Mouse (Mus musculus) hindbrain, embryonic 15.5 days (tissue): Measurements from ENCODE around the gene Glrx3. TPM values are rescaled to one million over a fixed set of nuclear protein-coding genes. Genes with fewer than 3 reads are reported as not detected.
"Not testable (repeated sequence)": the region's sequence is repeated elsewhere in the genome, so short reads cannot be mapped to it uniquely, and the experiment has no call there.

Source experiments
- ATAC-seq: fragments of 200-750 bp; cut with Nextera tagmentation; 2 replicates; pipeline ENCODE4 v1.8.0; 2017; ENCODE audit warnings: low read depth, moderate number of reproducible peaks, moderate TSS enrichment; ENCODE audit not compliant: low FRiP score
- H3K27ac ChIP-seq: fragments of 300-500 bp; sonication (generic); replicated peaks from 2 replicates; pipeline ENCODE4 v1.5.1; 2015; ENCODE audit warnings: mild to moderate bottlenecking, inconsistent platforms
- H3K27me3 ChIP-seq: fragments of 300-500 bp; sonication (generic); 2 replicates; pipeline ENCODE4 v1.6.1; 2015; ENCODE audit warnings: control low read depth, inconsistent platforms
- H3K36me3 ChIP-seq: fragments of 300-500 bp; sonication (generic); 2 replicates; pipeline ENCODE4 v1.6.1; 2015; ENCODE audit warnings: control low read depth, inconsistent platforms
- H3K4me1 ChIP-seq: fragments of 300-500 bp; sonication (generic); replicated peaks from 2 replicates; pipeline ENCODE4 v1.6.1; 2015; ENCODE audit warnings: control low read depth, inconsistent platforms
- H3K4me2 ChIP-seq: fragments of 300-500 bp; sonication (generic); 2 replicates; pipeline ENCODE4 v1.6.1; 2015; ENCODE audit warnings: moderate library complexity, mild to moderate bottlenecking, inconsistent platforms
- H3K4me3 ChIP-seq: fragments of 300-500 bp; sonication (generic); 2 replicates; pipeline ENCODE4 v1.5.1; 2015; ENCODE audit warnings: mild to moderate bottlenecking, inconsistent platforms
- H3K9ac ChIP-seq: fragments of 300-500 bp; sonication (generic); 2 replicates; pipeline ENCODE4 v1.6.1; 2015; ENCODE audit warnings: inconsistent platforms
- H3K9me3 ChIP-seq: fragments of 300-500 bp; sonication (generic); 2 replicates; pipeline ENCODE4 v1.6.1; 2016; ENCODE audit warnings: control low read depth, inconsistent platforms
- WGBS: fragments of 180-500 bp; shearing (Covaris S2); methylation state at CpG from one replicate; pipeline ENCODE4 v1.1.7; 2015; 5-methylcytosine and 5-hydroxymethylcytosine counted together
- polyA plus RNA-seq: library from polyadenylated mRNA; unstranded; fragments of >200 nt; fragmentation: Nextera tagmentation; extraction: Ambion mirVana; gene quantifications from 2 replicates; pipeline ENCODE4 v1.2.1, GENCODE M21; 2015

Glrx3 gene
- polyA plus RNA-seq, 1 experiment from 2014 or later = 273 TPM

- no peak for ATAC-seq
- WGBS = 66% methylated on average over 4 of the region's 4 CpGs
- no peaks in the 10 kb centered on the region for H3K36me3 ChIP-seq
- H3K9ac ChIP-seq = no peak overlapping the region
- H3K9me3 ChIP-seq = no peaks in the 10 kb centered on the region
- no peak overlapping the region for H3K4me2 ChIP-seq
- no peak overlapping the region for H3K4me3 ChIP-seq
- H3K27ac ChIP-seq = no peak overlapping the region
- H3K4me1 ChIP-seq = no peaks in the 10 kb centered on the region
- H3K27me3 ChIP-seq = no peaks in the 10 kb centered on the region
These were observed 10.7 kb upstream of the Glrx3 start for GRCm38 (mm10) chr7:137426693-137427092.

DNA sequence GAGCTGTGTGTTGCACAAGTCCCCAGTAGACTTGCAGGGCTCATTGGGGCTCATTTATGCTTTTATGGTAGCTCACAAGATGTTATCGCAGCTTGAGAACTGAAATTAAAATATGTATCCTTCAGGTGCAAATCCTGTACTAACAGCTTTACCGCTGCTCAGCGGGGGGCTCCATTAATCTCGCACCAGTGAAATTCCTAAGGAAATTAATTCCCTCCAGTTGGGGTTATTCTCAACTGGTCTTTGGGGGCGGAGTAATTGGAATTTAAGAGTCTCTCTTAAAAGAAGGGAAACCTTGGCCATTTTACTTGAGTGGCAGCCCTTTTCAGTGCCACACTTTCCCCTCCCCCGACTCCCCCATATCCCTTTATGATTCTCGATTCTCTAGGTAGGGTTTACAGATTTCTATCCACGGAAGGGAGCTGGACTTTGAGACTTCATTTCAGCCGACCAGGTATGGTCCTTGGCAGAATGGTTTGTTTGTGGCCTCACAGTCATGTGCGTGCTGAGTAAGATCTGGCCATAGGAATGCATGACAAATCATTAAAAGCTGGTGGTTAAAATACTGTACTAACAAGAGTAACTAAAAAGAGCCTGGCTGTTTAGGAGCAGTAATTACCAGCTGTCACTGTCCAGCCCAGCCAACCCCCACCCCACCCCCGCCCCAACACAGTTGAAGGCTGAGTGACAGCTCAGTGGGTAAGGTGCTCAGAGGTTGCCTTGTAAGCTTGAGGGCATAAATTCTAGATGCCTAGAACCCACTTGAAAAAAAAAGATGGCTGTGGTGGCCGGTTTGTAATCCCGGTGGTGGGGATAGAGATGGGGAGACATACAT is 5.4 kb upstream of the Glrx3 start:
- Histone ChIP-seq H3K9ac (no peak overlapping the region), H3K4me3 (no peak overlapping the region), H3K4me2 (no peak overlapping the region), H3K4me1 (no peaks in the 10 kb centered on the region), H3K27me3 (no peaks in the 10 kb centered on the region), H3K36me3 (no peaks in the 10 kb centered on the region), H3K27ac (no peak overlapping the region), H3K9me3 (no peaks in the 10 kb centered on the region)
- WGBS = 45% methylated on average over 13 of the region's 13 CpGs
- ATAC-seq = no peak

DNA sequence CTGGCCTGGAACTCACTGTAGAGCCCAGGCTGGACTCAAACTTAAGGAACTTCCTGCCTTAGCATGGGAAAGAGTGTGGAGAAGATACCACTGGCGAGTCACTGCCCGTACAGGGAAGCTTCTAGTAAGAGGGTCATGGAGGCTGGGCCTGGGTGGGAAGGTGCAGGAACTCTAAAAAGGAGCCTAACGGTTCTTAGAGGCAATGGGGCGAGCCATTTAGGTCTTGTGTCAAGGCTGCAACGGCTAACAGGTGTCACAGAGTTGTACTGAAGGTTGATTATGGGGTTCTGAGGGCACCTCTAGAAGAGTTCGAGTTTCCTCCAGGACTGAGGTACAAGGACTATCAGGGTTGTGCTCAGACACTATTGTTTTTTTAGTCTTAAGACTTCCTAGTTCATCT is 513 bp upstream of the Glrx3 start:
- Histone ChIP-seq H3K9me3 (no peaks in the 10 kb centered on the region), H3K27me3 (no peaks in the 10 kb centered on the region), H3K36me3 (no peaks in the 10 kb centered on the region), H3K9ac (no peak overlapping the region), H3K4me2 (peak overlapping the region; percentile 66), H3K4me3 (peak overlapping the region; percentile 94), H3K4me1 (peaks cover 23% of the 10 kb centered on the region), H3K27ac (peak overlapping the region; percentile 89)
- ATAC-seq = no peak
- WGBS = 79% methylated on average over 6 of the region's 6 CpGs

DNA sequence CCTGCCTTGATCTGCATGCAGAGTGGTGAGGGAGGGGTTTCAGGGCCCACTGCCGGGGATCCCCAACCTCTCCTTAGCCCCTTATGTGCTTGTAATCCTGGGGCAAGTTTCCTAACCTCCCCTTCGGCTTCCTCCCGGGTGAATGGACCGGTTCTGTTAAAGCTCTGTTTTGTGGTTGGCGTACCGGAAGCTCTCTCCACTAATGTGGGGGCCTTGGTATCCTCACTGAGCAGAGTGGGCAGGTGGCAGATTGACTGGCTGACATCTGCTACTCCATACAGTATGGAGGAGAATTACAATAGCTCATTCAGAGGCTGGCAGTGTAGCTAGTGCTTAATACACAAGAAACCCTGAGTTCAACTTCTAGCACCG is 751 bp downstream of the Glrx3 start:
- H3K4me2 ChIP-seq = peak overlapping the region; percentile 66
- WGBS = 5% methylated on average over 7 of the region's 7 CpGs
- H3K36me3 ChIP-seq = no peaks in the 10 kb centered on the region
- H3K4me3 ChIP-seq = peak overlapping the region; percentile 94
- H3K27ac ChIP-seq = peak overlapping the region; percentile 89
- peaks cover 23% of the 10 kb centered on the region for H3K4me1 ChIP-seq
- H3K9me3 ChIP-seq = no peaks in the 10 kb centered on the region
- H3K27me3 ChIP-seq = no peaks in the 10 kb centered on the region
- peak overlapping the region; percentile 94 for H3K9ac ChIP-seq
- peak; percentile 65 for ATAC-seq

DNA sequence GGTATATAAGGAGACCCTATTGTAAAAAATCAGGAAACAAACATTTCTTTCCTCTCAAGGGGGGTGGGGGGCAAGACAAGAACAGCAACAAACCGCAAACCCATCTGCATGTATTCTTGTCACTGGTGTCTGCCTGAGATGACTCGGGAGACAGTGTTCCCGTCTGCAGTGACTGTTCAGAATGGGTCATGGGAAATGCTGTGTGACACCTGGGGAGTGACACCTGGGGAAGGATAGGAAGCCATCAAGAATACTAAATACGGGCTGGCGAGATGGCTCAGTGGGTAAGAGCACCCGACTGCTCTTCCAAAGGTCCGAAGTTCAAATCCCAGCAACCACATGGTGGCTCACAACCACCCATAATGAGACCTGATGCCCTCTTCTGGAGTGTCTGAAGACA is 1.5 kb downstream of the Glrx3 start:
- not testable (repeated sequence) for H3K9me3 ChIP-seq, H3K36me3 ChIP-seq, H3K27me3 ChIP-seq, ATAC-seq
- Histone ChIP-seq H3K4me1 (peaks cover 23% of the 10 kb centered on the region), H3K4me2 (peak overlapping the region; percentile 66), H3K9ac (peak overlapping the region; percentile 94; the same call in 1 of the 2 replicates), H3K4me3 (peak overlapping the region; percentile 94), H3K27ac (0 out of 2 replicates have a peak overlapping the region, but pooled peaks have one; percentile 89)
- 72% methylated on average over 7 of the region's 7 CpGs for WGBS

DNA sequence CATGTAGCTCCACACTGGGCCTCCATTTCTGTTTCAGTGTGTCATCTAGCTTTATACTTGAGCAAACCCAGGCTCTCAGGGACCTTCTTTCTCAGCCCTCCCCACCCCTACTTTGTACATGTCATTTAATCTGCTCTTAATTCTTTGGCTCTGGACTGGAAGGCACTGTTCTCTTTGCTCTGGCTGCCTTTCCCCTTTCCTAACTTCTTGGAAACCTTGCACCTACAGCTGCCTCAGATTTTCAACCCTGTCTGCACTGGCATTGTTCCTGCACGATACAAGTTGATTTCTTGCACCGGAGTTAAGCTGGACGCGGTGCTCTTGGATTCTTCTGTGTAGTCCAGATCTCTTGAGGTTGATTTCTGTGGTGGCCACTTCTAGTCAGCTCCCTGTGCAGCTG is 5.5 kb downstream of the Glrx3 start:
- no peak for ATAC-seq
- 84% methylated on average over 4 of the region's 4 CpGs for WGBS
- no peaks in the 10 kb centered on the region for H3K9me3 ChIP-seq

GRCm38 (mm10) chr7:137445321-137445720 is 7.9 kb downstream of the Glrx3 start:
- ATAC-seq = no peak
- peaks cover 2% of the 10 kb centered on the region for H3K4me1 ChIP-seq
- WGBS = 96% methylated on average over 12 of the region's 12 CpGs
- peaks cover 26% of the 10 kb centered on the region for H3K36me3 ChIP-seq
- H3K27me3 ChIP-seq = no peaks in the 10 kb centered on the region
- no peaks in the 10 kb centered on the region for H3K9me3 ChIP-seq
- no peak overlapping the region for H3K4me2 ChIP-seq
- H3K27ac ChIP-seq = no peak overlapping the region
- no peak overlapping the region for H3K4me3 ChIP-seq
- H3K9ac ChIP-seq = no peak overlapping the region

More for the DNA sequence above, 5.5 kb downstream of the Glrx3 start:
- H3K9ac ChIP-seq = no peak overlapping the region
- peaks cover 23% of the 10 kb centered on the region for H3K4me1 ChIP-seq
- H3K27ac ChIP-seq = no peak overlapping the region
- no peak overlapping the region for H3K4me3 ChIP-seq
- H3K4me2 ChIP-seq = no peak overlapping the region
- H3K27me3 ChIP-seq = no peaks in the 10 kb centered on the region
- H3K36me3 ChIP-seq = peaks cover 24% of the 10 kb centered on the region

DNA sequence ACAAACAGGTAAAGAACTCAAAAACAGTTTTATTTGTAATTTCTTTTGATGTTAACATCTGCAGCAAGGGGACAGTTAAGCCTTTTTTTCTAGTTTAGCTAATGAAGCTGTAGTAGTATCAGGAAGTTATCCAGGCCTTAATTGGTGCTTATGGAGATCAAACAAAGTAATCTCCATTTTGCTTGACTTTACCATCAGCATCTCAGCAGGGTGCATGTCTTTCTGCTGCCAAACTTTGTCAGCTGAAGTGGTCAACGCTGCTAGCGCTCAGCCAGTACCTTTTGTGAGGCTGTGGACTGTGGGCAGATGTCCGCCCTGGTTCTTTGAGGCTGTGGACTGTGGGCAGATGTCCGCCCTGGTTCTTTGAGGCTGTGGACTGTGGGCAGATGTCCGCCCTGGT is 24.0 kb downstream of the Glrx3 start:
- Histone ChIP-seq H3K4me3 (no peak overlapping the region), H3K9me3 (no peaks in the 10 kb centered on the region), H3K27me3 (no peaks in the 10 kb centered on the region), H3K27ac (no peak overlapping the region), H3K4me2 (no peak overlapping the region), H3K9ac (no peak overlapping the region), H3K36me3 (peaks cover 25% of the 10 kb centered on the region), H3K4me1 (peaks cover 12% of the 10 kb centered on the region)
- 61% methylated on average over 5 of the region's 5 CpGs for WGBS
- ATAC-seq = no peak

GRCm38 (mm10) chr7:137468174-137468573 is 30.8 kb downstream of the Glrx3 start:
- Histone ChIP-seq H3K4me2 (no peak overlapping the region), H3K4me3 (no peak overlapping the region), H3K9me3 (no peaks in the 10 kb centered on the region), H3K4me1 (no peaks in the 10 kb centered on the region), H3K36me3 (peaks cover 33% of the 10 kb centered on the region), H3K9ac (no peak overlapping the region), H3K27ac (no peak overlapping the region), H3K27me3 (no peaks in the 10 kb centered on the region)
- WGBS = 78% methylated on average over 4 of the region's 4 CpGs
- ATAC-seq = 0 out of 2 replicates have a peak, but pooled peaks have one; percentile 56

DNA sequence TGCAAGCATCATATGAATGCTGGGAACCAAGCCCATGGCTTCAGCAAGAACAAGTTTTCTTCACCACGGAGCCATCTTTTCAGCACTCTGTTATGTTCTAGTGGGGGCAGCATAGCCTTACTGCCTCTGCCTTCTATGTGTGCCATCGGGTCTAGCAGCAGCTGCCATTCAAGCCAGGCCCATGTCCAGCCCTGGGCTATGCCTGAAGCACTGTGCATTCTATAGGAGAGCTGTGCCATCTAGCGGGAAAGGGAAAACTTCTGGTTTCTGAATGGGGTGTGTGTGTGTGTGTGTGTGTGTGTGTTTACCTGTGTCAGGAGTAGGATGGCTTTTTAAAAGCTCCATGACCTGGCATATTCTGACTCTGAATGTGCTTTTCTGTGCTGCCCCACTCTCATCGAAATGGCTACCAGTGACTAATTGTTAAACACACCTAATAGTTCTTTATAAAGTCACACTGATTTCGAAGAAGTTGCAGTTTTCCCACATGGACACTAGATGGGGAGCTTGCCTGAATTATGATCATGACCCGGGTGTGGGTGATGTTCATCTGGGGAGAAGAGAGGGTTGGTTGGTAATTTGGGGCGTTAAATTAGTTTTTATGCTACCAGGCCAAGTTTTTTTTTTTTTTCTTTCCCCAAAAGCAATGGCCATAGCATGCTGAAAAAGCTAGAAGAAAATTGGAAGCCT is 34.2 kb downstream of the Glrx3 start:
- peak; percentile 30 for ATAC-seq
- no peak overlapping the region for H3K4me3 ChIP-seq

DNA sequence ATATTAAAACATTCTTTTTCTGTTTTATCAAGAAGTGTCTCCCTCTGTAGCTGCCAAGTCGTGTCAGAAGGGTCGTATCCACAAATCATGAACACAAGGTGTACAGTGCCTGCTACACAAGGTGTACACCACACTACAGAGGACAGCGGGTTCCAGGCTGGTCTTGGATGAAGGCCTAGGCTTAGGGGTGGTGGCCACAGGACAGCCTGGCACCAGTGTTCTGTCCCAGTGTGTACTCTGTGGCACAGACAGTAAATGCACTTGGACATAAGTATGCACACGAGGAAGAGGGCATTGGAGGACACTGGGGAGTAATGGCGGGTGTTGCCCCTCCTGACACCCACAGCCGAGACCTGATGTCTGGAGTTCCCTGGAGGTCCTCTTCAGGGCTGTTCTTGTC is 34.7 kb downstream of the Glrx3 start:
- Histone ChIP-seq H3K27me3 (no peaks in the 10 kb centered on the region), H3K4me1 (no peaks in the 10 kb centered on the region), H3K36me3 (peaks cover 11% of the 10 kb centered on the region; the same call in 1 of the 2 replicates), H3K9ac (no peak overlapping the region), H3K4me2 (no peak overlapping the region), H3K9me3 (no peaks in the 10 kb centered on the region), H3K27ac (no peak overlapping the region), H3K4me3 (no peak overlapping the region)
- 85% methylated on average over 6 of the region's 6 CpGs for WGBS
- ATAC-seq = peak; percentile 60; the same call in 1 of the 2 replicates

More for the DNA sequence above, 34.2 kb downstream of the Glrx3 start:
- H3K36me3 ChIP-seq = peaks cover 15% of the 10 kb centered on the region; the same call in 1 of the 2 replicates
- no peak overlapping the region for H3K9ac ChIP-seq
- H3K4me2 ChIP-seq = no peak overlapping the region
- no peaks in the 10 kb centered on the region for H3K27me3 ChIP-seq
- no peak overlapping the region for H3K27ac ChIP-seq
- no peaks in the 10 kb centered on the region for H3K4me1 ChIP-seq
- H3K9me3 ChIP-seq = no peaks in the 10 kb centered on the region
- WGBS = 52% methylated on average over 7 of the region's 7 CpGs

DNA sequence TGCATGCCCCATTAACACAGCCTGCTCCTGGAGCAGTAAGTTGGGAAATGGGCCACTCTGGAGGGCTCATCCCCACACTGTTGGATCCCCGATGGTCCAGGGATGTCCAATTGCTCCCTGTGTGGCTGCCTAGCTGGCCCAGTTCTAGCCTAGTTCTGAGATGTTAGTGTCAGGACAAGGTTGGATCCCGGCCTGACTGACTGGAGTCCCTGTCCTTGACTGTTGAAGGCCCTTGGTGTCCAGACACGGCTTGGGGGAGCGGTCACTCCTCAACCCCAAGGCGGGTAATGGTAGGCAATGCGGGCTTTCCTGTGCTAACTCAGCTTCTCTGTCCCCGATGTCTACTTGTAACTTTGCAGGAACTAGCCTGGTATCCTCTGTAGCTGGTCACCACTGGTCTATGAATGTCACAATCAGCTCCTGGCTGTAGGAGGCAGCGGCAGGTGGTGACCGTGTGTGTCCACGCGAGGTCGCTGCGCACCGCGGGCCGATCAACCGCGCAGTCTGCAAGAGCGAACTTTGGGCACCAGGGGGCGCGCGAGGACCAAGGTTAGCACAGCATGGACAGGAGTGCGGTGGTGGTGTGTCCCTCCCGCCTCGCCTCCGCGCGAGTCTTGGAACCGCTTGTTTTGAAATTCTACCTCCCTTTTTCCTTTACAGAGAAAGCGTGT is 40.7 kb downstream of the Glrx3 start:
- WGBS = 14% methylated on average over 30 of the region's 30 CpGs
- Histone ChIP-seq H3K4me3 (no peak overlapping the region), H3K36me3 (no peaks in the 10 kb centered on the region), H3K4me2 (peak overlapping the region; percentile 48), H3K9ac (no peak overlapping the region), H3K9me3 (no peaks in the 10 kb centered on the region), H3K4me1 (peaks cover 4% of the 10 kb centered on the region), H3K27me3 (no peaks in the 10 kb centered on the region), H3K27ac (no peak overlapping the region)
- peak; percentile 95 for ATAC-seq
